Mouse (Mus musculus): ENCODE measurements around the gene Nsmce1.

Gene Nsmce1

DNA sequence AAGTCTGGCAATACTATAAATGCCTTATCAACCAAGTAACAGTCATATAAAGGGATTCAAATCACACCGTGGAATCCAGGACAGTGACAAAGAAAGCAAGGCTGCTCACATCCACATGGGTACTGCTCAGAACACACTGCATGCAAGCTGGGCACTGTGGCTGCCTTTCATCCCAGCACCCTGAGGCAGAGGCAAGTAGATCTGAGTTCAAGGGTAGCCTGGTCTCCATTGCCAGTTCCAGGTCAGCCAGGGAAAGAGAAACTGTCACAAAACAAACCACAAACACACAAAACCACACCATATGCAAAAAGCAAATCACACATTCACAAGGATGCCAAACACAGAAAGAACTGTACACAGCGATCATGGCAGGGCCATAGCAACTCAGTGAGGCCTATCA is 1.8 kb downstream of the Nsmce1 start:
- DNase-seq: no peak

DNA sequence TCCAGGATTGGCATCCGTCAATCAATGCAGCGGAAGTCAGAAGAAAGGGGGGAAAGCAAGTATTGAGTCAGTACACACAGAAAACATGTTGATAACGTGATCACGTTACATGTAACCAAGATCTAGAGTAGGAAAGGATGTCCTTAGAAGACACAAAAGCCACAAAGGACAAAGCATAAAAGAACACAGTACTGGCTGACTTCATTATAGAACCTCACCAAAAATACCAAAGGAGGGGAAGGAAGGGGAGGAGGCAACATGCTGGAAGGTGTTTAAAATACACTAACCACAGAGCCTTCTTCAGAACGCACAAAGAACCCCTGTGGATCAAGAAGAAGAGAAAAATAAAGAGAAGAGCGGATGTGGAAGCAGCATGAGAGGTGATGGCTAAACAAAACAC is 2.7 kb downstream of the Nsmce1 start:
- no peak for DNase-seq

DNA sequence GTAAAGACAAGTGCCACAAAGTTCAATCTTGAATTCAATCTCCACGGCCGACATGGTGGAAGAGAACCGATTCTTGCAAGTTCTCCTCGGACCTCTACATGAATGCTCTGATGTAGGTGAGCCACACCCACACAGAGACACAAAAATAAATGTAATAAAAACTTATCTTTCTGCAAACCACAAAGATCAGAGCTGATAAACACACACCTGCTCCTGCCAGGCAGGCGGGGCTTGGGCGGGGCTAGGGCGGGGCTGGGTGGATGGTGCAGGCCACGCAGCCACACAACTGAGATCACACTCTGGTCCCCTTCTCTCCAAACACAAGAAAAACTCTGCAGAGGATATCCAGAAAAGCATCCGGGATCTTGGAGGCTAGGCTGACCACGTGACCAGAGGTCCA is 4.3 kb downstream of the Nsmce1 start:
- DNase-seq: no peak

DNA sequence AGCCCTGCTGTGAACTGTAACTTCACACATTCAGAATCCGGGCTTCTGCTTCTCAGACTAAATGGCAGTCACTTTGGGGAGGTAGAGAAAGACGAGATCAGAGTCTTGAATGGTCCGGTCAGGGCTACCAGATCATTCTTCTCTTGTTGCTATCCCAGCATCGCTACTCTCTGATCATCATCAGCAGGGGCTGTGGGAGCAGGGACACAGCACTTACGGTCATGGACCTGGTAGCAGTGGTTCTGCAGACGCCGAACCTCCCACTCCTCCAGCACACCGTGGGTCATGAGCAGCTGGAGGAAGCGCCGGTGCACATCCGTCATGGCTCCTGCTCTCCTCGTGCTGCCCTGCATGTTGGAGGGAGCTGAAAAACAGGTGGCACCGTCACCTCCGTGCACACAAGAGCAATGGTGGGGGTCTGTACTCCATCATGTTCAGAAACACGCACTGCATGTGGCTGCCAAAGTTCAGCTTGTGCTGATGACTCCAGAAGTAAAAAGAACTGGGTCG is 5.2 kb downstream of the Nsmce1 start:
- DNase-seq: no peak

DNA sequence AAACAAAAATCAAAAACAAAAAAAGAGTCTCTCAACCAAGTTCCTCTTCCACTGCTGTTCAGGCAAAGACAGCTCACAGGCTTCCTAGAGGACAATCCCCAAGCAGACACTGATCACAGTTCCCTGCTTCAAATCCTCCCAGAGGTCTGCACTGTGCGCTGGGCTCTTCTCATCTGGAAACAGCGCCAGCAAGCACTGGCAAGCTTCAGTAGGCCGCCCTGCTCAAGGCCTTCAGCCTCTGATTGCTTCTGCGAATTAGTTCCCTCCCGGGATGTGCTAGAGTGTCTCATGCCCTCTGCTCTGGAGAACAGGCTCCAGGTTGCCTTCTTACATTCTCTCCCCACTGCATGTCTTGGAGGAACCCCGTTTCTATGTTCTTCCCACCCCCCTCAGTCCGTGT is 6.6 kb downstream of the Nsmce1 start:
- no peak for DNase-seq

DNA sequence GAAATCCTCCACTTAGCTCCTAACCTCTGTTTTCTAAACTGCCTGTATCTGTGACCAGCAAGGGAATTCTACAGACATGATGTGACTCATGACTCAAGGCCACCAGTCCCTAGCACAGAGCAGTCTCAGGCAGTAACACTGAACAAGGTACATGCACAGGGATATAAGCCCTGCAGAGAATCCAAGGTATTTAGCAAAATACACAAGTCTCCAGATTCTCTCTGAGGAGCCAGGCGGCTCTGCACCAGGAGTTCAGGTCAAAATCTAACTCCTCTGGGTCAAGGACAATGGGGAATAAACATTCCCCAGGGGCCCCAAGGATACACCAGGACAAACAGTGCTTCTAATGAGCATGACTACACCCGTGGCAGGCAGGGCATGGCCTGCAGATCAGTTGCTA is 8.5 kb downstream of the Nsmce1 start:
- no peak for DNase-seq

DNA sequence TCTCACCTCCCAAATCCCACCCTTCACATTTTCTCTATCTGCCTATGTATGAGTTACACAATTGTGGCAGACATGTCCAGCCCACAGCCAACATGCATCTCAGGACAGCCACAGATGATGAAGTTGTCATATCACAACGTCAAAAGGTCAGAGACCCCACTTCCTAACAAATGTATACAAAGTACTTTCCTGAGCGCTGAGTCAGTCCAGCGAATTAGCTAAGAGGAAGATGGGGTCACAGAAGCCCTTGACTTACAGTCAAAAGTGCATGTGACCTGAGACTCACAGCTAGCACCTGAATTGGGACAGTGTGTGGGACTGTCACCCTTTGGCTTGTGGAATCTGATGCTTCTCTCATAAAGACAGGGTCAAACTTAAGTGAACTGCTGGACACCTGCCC is 9.1 kb downstream of the Nsmce1 start:
- DNase-seq: no peak

DNA sequence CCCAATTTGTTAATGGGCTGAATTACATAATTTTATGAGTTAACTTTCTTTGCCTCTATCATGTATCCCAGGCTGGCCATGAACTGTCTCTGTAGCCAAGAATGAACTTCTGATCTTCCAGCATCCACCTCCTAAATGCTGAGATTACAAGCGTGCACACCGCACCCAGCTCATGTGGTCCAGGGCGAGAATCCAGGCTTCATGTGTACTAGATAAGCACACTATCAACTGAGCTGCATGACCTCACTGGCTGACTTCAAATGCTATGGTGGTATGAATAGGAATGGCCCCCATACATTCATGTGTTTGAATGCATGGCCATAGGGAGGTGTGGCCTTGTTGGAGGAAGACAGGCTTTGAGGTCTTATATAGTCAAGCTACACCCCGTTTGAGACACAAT is 10.9 kb downstream of the Nsmce1 start:
- DNase-seq: no peak

DNA sequence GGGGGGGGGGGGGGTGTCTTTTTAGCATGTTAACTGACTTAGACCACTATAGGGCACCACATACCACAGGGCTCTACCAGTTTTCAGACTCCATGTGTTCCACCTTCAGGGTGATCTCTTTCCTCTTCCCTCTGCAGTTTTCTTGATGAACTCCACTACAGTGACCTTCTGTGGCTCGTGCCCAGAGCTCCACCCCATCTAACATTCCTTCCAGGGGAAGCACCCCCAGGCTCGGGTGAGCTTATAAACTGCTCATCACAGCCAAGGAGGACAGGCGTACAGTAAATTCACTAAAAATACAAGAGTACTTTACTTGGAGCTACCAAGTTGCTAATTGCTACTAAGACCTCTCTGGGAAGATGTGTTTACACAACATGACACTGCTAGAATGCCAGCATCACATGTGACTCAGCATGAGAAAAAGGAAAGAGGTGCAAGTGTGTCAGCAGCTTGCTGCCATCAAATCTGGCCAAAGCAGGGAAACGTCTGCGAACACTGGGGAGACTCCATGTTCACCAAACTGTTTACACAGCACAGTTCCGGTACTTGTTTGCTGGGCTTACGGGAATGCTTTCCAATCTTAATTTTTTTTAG is 12.9 kb downstream of the Nsmce1 start:
- peak; percentile 45 to 47 for DNase-seq

DNA sequence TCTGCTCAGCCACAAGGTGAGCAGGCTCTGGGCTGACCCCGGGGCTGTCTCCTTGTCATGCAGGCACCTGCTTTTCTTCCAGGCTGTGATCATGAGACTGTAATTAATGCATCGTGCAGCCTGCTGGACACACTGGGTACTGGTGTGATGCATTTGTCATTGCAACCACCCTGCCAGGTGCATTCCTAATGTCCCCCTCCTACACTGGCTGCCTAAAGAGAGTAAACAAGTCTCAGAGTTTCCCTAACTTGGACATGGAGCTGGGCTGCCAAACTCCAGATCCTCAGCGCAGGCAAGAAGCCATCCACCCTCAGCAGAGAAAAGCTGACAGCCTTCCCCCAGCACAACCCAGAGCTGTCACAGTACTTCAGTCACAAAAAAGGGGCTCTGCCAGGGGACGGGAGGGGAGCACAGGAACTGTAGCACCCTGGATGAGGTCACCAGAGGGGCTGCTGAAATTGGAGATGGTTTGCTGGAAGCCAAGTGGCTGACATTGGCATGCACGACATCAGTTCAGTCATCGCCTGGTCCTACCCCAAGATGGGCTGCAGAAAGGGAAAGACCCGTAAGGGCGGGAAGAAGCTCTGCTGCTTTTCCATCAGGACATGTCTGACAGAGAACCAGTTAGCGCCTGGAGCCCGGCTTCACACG is 15.7 kb downstream of the Nsmce1 start:
- DNase-seq: peak; percentile 30 to 45

DNA sequence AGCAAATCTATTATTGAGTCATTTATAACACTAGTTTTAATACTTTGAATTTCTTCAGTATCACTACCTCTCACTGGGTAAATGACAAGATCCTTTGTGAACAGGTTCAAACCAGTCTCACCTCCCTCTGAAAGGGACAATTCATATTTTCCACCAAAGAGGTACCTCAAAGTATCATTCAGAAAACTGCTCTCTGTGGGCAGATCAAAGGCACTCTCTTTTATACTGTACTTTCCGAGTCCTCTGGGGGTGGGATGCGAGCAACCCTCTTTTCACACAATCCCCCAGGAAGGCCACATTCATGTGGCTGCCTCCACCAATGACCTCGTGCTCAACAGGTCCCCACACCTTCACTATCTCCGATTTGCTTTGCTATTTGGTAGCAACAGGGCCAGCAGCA is 16.9 kb downstream of the Nsmce1 start:
- DNase-seq: no peak

DNA sequence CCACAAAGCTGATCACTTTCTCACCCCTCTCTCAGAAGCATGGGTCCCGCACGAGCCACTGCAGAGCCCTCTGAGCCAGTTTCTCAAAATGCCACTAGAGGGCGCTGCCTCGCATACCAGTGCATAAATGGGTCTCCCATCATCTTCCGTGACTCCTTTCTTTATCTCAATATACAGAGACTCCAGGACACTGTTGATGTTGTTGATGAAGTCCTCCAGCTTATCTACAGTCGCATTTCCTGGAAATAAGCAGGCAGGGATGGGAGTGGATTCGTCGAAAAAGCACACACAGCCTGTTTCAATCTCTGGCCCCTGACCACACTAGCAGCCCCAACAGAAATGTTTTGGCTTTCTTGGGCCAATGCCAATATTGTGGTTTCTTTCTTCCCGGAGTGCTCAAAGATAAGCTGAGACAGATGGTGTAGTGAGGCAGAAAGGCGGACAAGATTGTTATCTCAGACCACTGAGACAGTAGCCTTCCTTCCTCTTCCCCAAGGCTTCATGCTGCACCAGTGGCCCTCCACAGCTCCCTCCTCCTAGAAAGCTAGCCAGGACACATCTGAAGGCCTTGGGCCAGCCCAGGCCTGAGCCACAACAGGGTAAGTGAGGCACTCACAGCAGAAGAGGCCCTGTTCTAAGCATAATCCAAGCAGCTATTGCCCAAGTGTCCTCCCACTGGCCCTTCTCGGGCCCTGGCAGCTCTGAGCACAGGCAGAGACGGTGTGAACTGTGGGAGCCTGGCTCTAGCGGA is 19.2 kb downstream of the Nsmce1 start:
- peak; percentile 86 to 90 for DNase-seq

DNA sequence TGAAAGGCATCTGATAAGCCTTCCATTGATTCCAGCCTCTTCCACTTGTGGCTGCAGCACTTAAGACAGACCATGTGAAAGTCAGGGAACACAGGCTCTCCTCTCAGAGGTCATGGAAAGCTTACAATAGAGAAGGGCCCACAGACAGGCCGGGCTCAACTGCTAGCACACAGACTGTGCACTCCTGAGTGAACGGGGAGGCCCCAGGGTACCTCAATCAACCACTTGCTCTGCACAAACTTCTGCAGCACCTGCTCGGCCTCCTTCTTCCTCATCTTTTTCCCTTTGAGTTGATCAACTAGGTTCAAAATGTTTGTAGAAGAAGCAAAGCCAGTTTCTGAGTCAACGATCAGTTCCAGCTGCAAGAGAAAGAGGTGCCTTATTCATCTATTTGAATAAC is 20.5 kb downstream of the Nsmce1 start:
- no peak for DNase-seq

DNA sequence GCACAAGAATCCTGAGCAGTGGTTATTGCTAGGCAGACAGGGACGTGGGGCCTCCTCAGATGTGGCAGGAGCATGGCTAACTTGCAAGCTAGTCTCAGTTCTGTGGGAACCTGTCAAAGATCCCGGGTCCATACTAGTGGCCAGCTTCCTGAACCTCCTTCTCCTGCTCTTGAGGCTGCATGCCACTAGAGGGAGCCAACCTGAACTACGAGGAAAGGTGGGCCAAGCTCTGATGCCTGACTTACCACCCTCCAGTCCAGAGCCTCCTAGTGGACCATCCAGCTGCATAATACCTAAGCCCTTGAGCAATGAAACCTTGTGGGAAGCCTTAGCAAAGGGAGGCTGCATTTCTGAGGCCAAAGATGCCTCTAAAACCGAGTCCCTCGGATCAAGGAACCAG is 21.5 kb downstream of the Nsmce1 start:
- peak; percentile 85 to 89 for DNase-seq

DNA sequence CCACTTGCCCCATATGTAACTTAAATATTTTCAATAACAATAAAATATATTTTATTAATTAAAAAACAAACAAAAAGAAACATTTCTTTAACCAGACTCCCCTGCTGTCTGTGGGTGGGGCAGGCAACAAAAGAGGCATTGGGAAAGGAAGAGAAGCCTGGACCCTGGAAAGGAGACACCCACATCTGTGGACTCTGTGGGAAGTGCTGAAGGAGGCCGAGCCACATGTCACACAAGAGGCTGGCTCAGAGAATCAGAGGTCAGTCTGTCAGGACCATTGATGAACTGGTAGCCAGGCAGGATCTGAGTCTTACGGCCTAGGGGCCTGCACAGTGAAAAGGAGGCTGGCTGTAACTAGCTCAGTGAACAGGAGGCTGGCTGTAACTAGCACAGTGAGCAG is 29.2 kb downstream of the Nsmce1 start:
- DNase-seq: no peak

DNA sequence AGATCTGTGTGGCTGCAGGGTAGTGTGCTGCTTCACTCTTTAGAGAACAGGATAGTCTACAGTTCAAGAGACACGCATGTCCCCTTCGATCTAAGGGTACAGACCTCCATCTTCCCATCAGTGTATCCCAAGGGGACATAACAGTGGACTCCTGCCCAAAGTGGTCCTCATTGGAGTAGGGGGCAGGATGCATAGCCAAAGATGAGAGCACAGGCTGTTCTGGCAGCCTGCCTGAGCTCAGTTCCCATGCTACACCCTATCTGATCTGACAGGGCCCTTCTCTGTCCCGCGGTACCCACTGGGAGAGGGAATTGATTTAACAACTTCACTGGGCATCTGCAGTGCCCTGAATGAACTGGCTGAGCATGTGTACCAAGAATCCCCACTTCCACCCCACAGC is 37.7 kb downstream of the Nsmce1 start:
- no peak for DNase-seq

DNA sequence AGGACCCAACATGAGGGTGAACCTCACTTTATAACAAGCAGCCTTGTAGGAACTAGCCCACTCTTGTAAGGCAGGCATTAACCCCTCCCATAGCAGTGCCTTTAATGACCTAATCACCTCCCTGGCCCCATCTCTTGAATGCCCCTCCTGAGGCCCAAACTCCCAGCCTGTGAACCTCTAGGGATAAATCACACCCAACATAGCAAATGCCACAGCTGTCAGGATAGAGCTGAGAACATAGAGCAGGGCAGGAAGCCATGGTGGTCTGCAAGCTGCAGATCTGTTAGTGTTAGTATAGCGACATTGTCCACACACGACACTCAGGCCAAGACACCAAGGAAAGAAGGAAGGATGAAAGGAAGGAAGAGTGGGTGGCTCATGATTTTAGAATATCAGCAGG is 40.3 kb downstream of the Nsmce1 start:
- no peak for DNase-seq

DNA sequence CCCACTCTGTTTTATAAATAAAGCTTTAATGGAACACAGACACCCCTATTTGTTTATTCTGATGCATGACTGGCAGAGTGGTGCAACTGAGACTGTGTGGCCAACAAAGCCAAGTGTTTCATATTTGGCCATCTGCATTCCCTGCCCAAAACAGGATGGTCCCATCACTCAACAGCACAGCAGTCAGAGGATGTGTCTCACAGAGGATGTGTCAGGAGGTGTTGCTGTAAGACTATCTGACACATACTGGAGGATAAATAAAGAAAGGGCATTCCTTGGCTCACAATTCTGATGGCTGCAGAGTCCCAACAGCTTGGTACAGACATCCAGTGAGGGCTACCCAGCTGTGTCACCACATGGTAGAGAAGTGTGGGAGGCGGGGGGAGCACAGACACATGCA is 40.7 kb downstream of the Nsmce1 start:
- DNase-seq: no peak

DNA sequence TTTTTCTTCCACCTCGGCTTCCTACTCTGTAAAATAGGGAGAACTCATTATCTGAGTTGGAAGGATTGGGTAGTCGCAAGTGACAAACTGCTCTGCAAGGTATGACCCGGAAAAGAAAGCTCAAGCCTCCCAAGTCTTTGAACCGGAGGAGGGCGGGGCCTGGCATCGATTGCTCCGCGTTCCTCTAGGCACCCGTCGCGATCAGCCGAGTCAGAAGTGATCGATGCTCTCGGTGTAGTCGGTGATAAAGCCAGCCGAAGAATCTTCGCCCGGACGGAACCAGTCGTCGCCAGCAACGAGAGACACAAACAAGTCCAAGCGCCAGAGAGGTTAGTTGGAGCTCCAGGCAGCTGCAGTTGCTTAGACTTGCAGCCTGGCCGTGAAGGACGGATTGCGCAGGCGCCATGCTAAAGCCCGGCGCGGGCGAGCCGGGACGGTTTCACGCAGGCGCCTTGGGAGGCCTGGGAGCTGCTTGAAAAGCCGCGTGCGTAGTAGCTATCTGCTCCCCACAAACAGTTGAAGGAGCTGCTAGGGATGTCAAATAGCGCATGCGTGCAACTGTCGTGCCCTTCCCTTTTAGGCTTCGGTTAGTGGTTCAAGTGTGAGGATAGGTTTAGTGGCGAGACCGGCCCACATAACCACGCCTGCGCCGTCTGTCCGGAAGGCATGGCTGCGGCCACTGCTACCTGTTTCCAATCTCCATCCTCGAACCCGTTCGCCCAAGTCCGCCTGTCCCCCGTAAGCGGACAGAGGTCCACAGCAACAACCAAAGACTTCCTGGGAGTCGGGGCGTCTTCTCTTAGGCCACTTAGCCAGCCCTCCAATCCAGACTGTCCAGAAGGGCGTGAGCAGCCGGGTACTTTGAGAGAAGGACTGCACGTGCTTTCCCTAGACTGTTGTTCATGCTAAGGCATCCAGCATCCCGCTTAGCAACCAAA is 46.7 kb downstream of the Nsmce1 start, which contains the start of gene Kdm8:
Kdm8 (plus strand) TSS at position 213 of the 938 bp plus-strand sequence.
- peak; percentile 96 to 98 for DNase-seq

DNA sequence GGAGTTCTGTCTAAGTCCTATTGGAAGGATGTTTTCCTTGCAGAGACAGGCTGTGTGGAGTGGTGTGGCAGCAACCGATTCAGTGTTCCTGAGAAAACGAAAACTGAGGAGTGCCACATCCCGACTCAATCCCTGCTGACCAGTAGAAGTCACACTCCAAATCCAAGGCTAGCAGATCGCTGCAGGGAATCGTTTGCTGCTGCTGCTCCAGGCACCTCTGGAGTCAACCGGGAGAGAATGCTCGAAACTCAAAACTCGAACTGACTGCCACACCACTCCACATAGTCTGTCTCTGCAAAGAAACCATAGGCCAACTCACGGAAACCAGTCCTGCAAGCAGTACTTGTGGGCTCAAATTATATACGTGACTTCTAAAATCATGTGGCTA is 47.3 kb downstream of the Nsmce1 start:
- peak; percentile 21 to 45 for DNase-seq

DNA sequence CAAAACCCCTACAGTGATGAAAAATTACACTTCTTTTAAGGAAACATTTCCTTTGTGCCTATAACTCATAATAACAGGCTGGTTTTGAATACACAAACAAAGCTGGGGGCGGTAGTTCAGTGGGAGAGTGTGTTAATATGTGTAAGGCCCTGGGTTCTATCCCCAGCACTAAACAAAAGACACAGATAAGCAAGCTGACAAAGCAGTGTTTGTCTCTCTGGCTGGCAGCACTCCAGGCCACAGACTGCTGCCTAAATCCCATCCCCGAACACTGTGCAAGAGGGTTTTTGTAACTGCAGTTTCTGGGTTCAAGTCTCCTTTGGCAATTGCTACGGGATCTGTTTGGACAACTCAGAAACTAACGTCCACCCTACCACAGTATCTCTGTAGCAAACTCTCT is 49.1 kb downstream of the Nsmce1 start:
- no peak for DNase-seq

DNA sequence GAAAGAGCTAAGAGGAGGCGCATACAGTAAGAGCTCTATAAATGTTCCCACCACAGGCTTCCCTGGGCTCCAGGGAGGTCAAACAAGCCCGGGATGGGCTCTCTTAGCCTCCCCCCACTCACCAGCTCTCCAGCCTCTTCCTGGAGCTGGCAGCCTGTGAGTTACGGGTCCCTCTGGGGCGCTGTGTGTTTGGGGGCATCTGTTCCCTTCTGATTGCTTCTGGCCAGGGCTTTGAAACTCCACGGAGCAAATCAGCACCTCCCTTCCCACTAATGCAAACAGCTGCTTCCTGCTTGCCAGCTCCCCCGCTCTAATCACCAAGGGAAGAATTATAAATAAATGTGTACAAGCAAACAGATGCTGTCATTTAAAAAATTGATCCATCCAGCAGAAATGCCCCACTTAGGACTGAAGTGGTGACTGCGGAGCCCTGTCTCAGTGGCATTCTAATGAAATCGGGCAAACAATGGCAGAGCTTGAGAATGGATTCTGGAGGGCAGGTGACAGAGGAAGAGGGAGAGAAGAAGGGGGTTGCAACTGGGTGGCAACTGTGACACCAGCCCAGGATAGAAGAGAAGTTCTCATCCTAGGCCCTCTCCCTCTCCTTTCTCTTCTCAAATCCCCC is 56.6 kb downstream of the Nsmce1 start:
- DNase-seq: peak in 1 of 2 experiments; percentile 19

Data from kidney, postnatal 4 days (tissue).